Mouse (Mus musculus): ENCODE data around the gene Ice1.

- TF ChIP-seq POLR2A (IDR thresholded peaks at IDR 0.05; ENCODE audit: control insufficient read depth, extremely low read depth, insufficient read depth, low read length, poor library complexity) (no peak), CTCF (IDR thresholded peaks at IDR 0.05; ENCODE audit: borderline replicate concordance, control insufficient read depth, extremely low read depth, insufficient read depth, low read length, poor library complexity) (no peak)
These were observed 8.6 kb upstream of the Ice1 start for GRCm38 (mm10) chr13:70645968-70646505.
